10 mouse cellular contexts compared by ENCODE assay signal in genomic region chr12:86914756-86915155, GRCm38 (mm10). TPM values are rescaled to one million over a fixed set of nuclear protein-coding genes. Genes with fewer than 3 reads are reported as not detected.
DNase-seq lines count a peak whose midpoint lies in the region; ATAC-seq and TF ChIP-seq lines count a peak whose summit lies in the region.
"Had no signal": no experiment of that assay in that cellular context is flagged by ENCODE, and none has a peak within 500 bp of the region (broad histone marks: within the 10 kb centered on the region; RNA-seq: fewer than 3 reads in every experiment).

No protein-coding gene starts in this region.

- ATAC-seq in forebrain, postnatal 0 days, result no peak
- no peak for ATAC-seq in forebrain, embryonic 16.5 days
- no peak for ATAC-seq in lung, embryonic 14.5 days (ENCODE audit: insufficient read depth)
- peak; percentile 7; the same call in 1 of the 2 replicates for ATAC-seq in heart, postnatal 0 days (ENCODE audit: insufficient read depth, low read depth)

- DNase-seq in forebrain, postnatal 0 days, result no peak
- DNase-seq in lung, embryonic 14.5 days, result no peak
- no peak for DNase-seq in lung, adult 18-20 months
- DNase-seq in heart, postnatal 0 days (ENCODE audit: low spot score), result no peak
- DNase-seq in naive thymus-derived CD4-positive, alpha-beta T cell, adult 2 months (ENCODE audit: low read depth), result peak; percentile 29
- DNase-seq in left cerebral cortex, postnatal 10 days (ENCODE audit: extremely low spot score in 1 of 2, low spot score in 2 of 2), result no peak
- DNase-seq in gastrocnemius, postnatal 25 days, result no peak
- DNase-seq: adrenal gland, adult 2 months; cerebellum, adult 9-11 months had no signal

- no peaks in the 10 kb centered on the region for H3K36me3 ChIP-seq in forebrain, postnatal 0 days (ENCODE audit: insufficient read depth)
- H3K36me3 ChIP-seq in forebrain, embryonic 16.5 days (ENCODE audit: control insufficient read depth, insufficient read depth), result no peaks in the 10 kb centered on the region
- no peaks in the 10 kb centered on the region for H3K36me3 ChIP-seq in lung, embryonic 14.5 days (ENCODE audit: insufficient read depth)
- no peaks in the 10 kb centered on the region for H3K36me3 ChIP-seq in heart, postnatal 0 days (replicated peaks; ENCODE audit: control insufficient read depth, insufficient read depth, low read length)

- H3K4me3 ChIP-seq in forebrain, postnatal 0 days (ENCODE audit: low read depth, low read length), result no peak overlapping the region
- no peak overlapping the region for H3K4me3 ChIP-seq in forebrain, embryonic 16.5 days (replicated peaks; ENCODE audit: low read length)
- H3K4me3 ChIP-seq in lung, embryonic 14.5 days (ENCODE audit: low read depth, low read length), result no peak overlapping the region
- no peak overlapping the region for H3K4me3 ChIP-seq in heart, postnatal 0 days (ENCODE audit: low read depth, low read length)

- TF ChIP-seq CTCF in forebrain, postnatal 0 days (IDR thresholded peaks at IDR 0.05; ENCODE audit: low read depth), result no peak
- no peak for TF ChIP-seq CTCF in lung, embryonic 14.5 days (IDR thresholded peaks at IDR 0.05; ENCODE audit: low read depth)
- no peak for TF ChIP-seq CTCF in heart, postnatal 0 days (IDR thresholded peaks at IDR 0.05; ENCODE audit: low read depth)

- no peaks in the 10 kb centered on the region for H3K9me3 ChIP-seq in forebrain, postnatal 0 days (ENCODE audit: low read length)
- H3K9me3 ChIP-seq in forebrain, embryonic 16.5 days (ENCODE audit: control insufficient read depth, low read length), result no peaks in the 10 kb centered on the region
- H3K9me3 ChIP-seq in lung, embryonic 14.5 days (ENCODE audit: low read depth, low read length), result no peaks in the 10 kb centered on the region
- H3K9me3 ChIP-seq in heart, postnatal 0 days (replicated peaks; ENCODE audit: control insufficient read depth, low read length), result no peaks in the 10 kb centered on the region

- no peak overlapping the region for H3K4me2 ChIP-seq in forebrain, postnatal 0 days (ENCODE audit: low read depth)
- no peak overlapping the region for H3K4me2 ChIP-seq in forebrain, embryonic 16.5 days (ENCODE audit: low read length)
- no peak overlapping the region for H3K4me2 ChIP-seq in lung, embryonic 14.5 days
- H3K4me2 ChIP-seq in heart, postnatal 0 days (ENCODE audit: low read depth, low read length), result no peak overlapping the region

- H3K4me1 ChIP-seq in forebrain, postnatal 0 days (ENCODE audit: insufficient read depth), result peaks cover 26% of the 10 kb centered on the region
- H3K4me1 ChIP-seq in forebrain, embryonic 16.5 days (replicated peaks; ENCODE audit: control insufficient read depth, insufficient read depth, low read length), result peaks cover 50% of the 10 kb centered on the region
- peaks cover 25% of the 10 kb centered on the region for H3K4me1 ChIP-seq in lung, embryonic 14.5 days (ENCODE audit: insufficient read depth)
- H3K4me1 ChIP-seq in heart, postnatal 0 days (ENCODE audit: control insufficient read depth, insufficient read depth), result peaks cover 24% of the 10 kb centered on the region

- H3K27me3 ChIP-seq in forebrain, postnatal 0 days (ENCODE audit: insufficient read depth, low read length), result no peaks in the 10 kb centered on the region
- H3K27me3 ChIP-seq in forebrain, embryonic 16.5 days (replicated peaks; ENCODE audit: control insufficient read depth, insufficient read depth, low read length), result no peaks in the 10 kb centered on the region
- H3K27me3 ChIP-seq in lung, embryonic 14.5 days (ENCODE audit: insufficient read depth, low read length), result no peaks in the 10 kb centered on the region
- no peaks in the 10 kb centered on the region for H3K27me3 ChIP-seq in heart, postnatal 0 days (ENCODE audit: control insufficient read depth, insufficient read depth, low read length)

- intact Hi-C loops in left cerebral cortex, postnatal 10 days (cut with DNase I), result no loop called here

- TF ChIP-seq EP300 in heart, postnatal 0 days (IDR thresholded peaks at IDR 0.05; ENCODE audit: low read depth), result no peak

- 0 out of 2 replicates have a peak overlapping the region, but pooled peaks have one; percentile 15 for H3K27ac ChIP-seq in forebrain, postnatal 0 days (ENCODE audit: low read depth, low read length)
- H3K27ac ChIP-seq in forebrain, embryonic 16.5 days (ENCODE audit: low read length), result no peak overlapping the region
- H3K27ac ChIP-seq in lung, embryonic 14.5 days (ENCODE audit: low read depth), result peak overlapping the region; percentile 40
- no peak overlapping the region for H3K27ac ChIP-seq in heart, postnatal 0 days (ENCODE audit: low read depth)

- WGBS in forebrain, postnatal 0 days, result 43% methylated on average over 6 of the region's 6 CpGs
- WGBS in forebrain, embryonic 16.5 days, result 65% methylated on average over 6 of the region's 6 CpGs
- 47% methylated on average over 6 of the region's 6 CpGs for WGBS in lung, embryonic 14.5 days
- WGBS in heart, postnatal 0 days, result 30% methylated on average over 6 of the region's 6 CpGs

- no peak overlapping the region for H3K9ac ChIP-seq in forebrain, postnatal 0 days
- no peak overlapping the region for H3K9ac ChIP-seq in forebrain, embryonic 16.5 days (replicated peaks; ENCODE audit: low read depth, low read length)
- H3K9ac ChIP-seq in lung, embryonic 14.5 days, result no peak overlapping the region
- H3K9ac ChIP-seq in heart, postnatal 0 days (replicated peaks; ENCODE audit: low read depth, low read length), result no peak overlapping the region; the same call in 1 of the 2 replicates

RNA-seq across cellular contexts. Expression of gene Irf2bpl, which starts 30.2 kb away (rescaled TPM):
- total RNA-seq in forebrain, postnatal 0 days (2014; rRNA removed), result 134 and 161 TPM in 2 replicates
- polyA plus RNA-seq in forebrain, postnatal 0 days (2015; fragmentation: Nextera tagmentation; extraction: Ambion mirVana), result 86.3 and 95.7 TPM in 2 replicates
- polyA plus RNA-seq in forebrain, embryonic 16.5 days (2015; fragmentation: Nextera tagmentation; extraction: Ambion mirVana), result 67.0 and 74.0 TPM in 2 replicates
- 44.6 and 44.8 TPM in 2 replicates for polyA plus RNA-seq in lung, embryonic 14.5 days (2014; fragmentation: Nextera tagmentation; extraction: Ambion mirVana)
- 74.0 and 88.5 TPM in 2 replicates for total RNA-seq in heart, postnatal 0 days (2014; rRNA removed; ENCODE audit: low replicate concordance)
- polyA plus RNA-seq in heart, postnatal 0 days (2015; fragmentation: Nextera tagmentation; extraction: Ambion mirVana), result 26.4 and 30.0 TPM in 2 replicates
- 10 to 100 TPM; 86.4 to 89.5 TPM for total RNA-seq in left cerebral cortex, postnatal 10 days (2021)
- 10 to 100 TPM; 22.0 to 24.0 TPM for total RNA-seq in gastrocnemius, postnatal 25 days (2021)

RNA-seq across cellular contexts. Expression of gene Cipc, which starts 32.1 kb away (rescaled TPM):
- 53.1 and 62.9 TPM in 2 replicates for total RNA-seq in forebrain, postnatal 0 days (2014; rRNA removed)
- 28.4 and 38.1 TPM in 2 replicates for polyA plus RNA-seq in forebrain, postnatal 0 days (2015; fragmentation: Nextera tagmentation; extraction: Ambion mirVana)
- 61.5 and 62.7 TPM in 2 replicates for polyA plus RNA-seq in forebrain, embryonic 16.5 days (2015; fragmentation: Nextera tagmentation; extraction: Ambion mirVana)
- 22.4 and 24.3 TPM in 2 replicates for polyA plus RNA-seq in lung, embryonic 14.5 days (2014; fragmentation: Nextera tagmentation; extraction: Ambion mirVana)
- total RNA-seq in heart, postnatal 0 days (2014; rRNA removed; ENCODE audit: low replicate concordance), result 26.2 and 41.6 TPM in 2 replicates
- polyA plus RNA-seq in heart, postnatal 0 days (2015; fragmentation: Nextera tagmentation; extraction: Ambion mirVana), result 18.7 and 20.9 TPM in 2 replicates
- total RNA-seq in left cerebral cortex, postnatal 10 days (2021), result 10 to 100 TPM; 59.9 to 61.9 TPM
- 10 to 100 TPM; 22.7 to 32.3 TPM for total RNA-seq in gastrocnemius, postnatal 25 days (2021)

Comparison
In these comparisons a context has a peak if more than half of its experiments do, and no peak if none do; other contexts are left out.
1. H3K27ac ChIP-seq: peak in forebrain, postnatal 0 days (single experiment) and lung, embryonic 14.5 days (single experiment); none in forebrain, embryonic 16.5 days (single experiment) and heart, postnatal 0 days (single experiment).